Mouse (Mus musculus): Measurements from ENCODE around the gene Col5a1.

- TF ChIP-seq TAL1 (conservative IDR thresholded peaks at IDR 0.05; ENCODE audit: low read depth, low read length) (no peak), GATA1 (IDR thresholded peaks at IDR 0.05; ENCODE audit: borderline replicate concordance, low read length) (no peak), CTCF (IDR thresholded peaks at IDR 0.05; ENCODE audit: low read depth, low read length) (no peak), GATA2 (IDR thresholded peaks at IDR 0.05; ENCODE audit: borderline replicate concordance, low read depth, low read length) (no peak), POLR2AphosphoS5 (IDR thresholded peaks at IDR 0.05; ENCODE audit: insufficient replicate concordance, low read depth, low read length) (no peak)
Measured at GRCm38 (mm10) chr2:28065081-28065651, 178.9 kb downstream of the Col5a1 start.
